Comparison of ENCODE assay signal across 23 mouse cellular contexts in the genomic region with DNA sequence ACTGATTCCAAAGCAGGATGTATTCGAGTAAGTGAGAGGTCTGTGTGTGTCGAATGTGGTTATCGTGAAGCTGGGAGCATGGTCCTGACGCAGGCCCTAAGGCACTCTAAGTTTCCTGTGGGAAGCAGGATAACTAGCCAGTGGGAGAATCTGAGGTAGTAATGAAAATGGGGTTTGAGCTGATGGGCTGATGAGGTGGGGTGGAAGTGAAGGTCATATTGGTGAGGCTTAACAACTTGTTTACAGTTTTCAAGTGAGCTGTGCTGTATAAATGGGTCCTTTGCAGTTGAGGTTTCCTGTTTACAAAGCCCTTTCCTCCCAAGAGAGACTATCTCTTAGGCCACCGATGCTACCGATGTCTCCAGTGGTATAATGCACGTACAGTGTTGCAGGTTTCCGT. TPM values are rescaled to one million over a fixed set of nuclear protein-coding genes. Genes with fewer than 3 reads are reported as not detected.
A peak's percentile ranks its signal among the peaks of the same experiment; 100 is the strongest.
DNase-seq lines count a peak whose midpoint lies in the region; ATAC-seq and TF ChIP-seq lines count a peak whose summit lies in the region.
"Had no signal": no experiment of that assay in that cellular context is flagged by ENCODE, and none has a peak within 500 bp of the region (broad histone marks: within the 10 kb centered on the region; RNA-seq: fewer than 3 reads in every experiment).

No protein-coding gene starts in this region.

- 44% methylated on average over 8 of the region's 8 CpGs for WGBS in lung, adult 2 months

- no peak for TF ChIP-seq CTCF in lung, adult 2 months (IDR thresholded peaks at IDR 0.05; ENCODE audit: insufficient read depth, low read length)

- no peaks in the 10 kb centered on the region; the same call in 1 of the 2 replicates for H3K4me1 ChIP-seq in lung, adult 2 months (ENCODE audit: control insufficient read depth, insufficient read depth, low read length)
- H3K4me1 ChIP-seq: heart, embryonic 15.5 days had no signal

- ATAC-seq in inflammation-experienced regulatory T-cells, adult 6 months = peak; percentile 30
- no peak for ATAC-seq in monocyte, adult 5-6 weeks (replicated peaks; ENCODE audit: insufficient number of reproducible peaks, low FRiP score, low TSS enrichment, poor library complexity, severe bottlenecking)
- ATAC-seq: forebrain, embryonic 14.5 days had no signal

- no peak overlapping the region for H3K4me3 ChIP-seq in lung, adult 2 months (replicated peaks; ENCODE audit: extremely low read depth, low read depth, low read length)
- H3K4me3 ChIP-seq: embryonic facial prominence, embryonic 15.5 days; erythroblast, embryonic 14.5 days; forebrain, embryonic 10.5 days; gastrocnemius, adult 2 months; heart, embryonic 15.5 days; hindbrain, embryonic 10.5 days had no signal

- DNase-seq in lung, postnatal 25 days (ENCODE audit: low spot score) = peak; percentile 14
- DNase-seq in lung, adult 2 months = no peak
- peak; percentile 63 for DNase-seq in CD4-positive helper T cell, adult 2 months (ENCODE audit: low read depth, low spot score)
- DNase-seq in T-cell, adult 2 months (ENCODE audit: low spot score) = peak; percentile 54
- DNase-seq in left cerebral cortex, postnatal 10 days (ENCODE audit: extremely low spot score in 1 of 2, low spot score in 2 of 2) = no peak
- DNase-seq in ovary, postnatal 14 days (ENCODE audit: low spot score) = no peak
- DNase-seq: cerebellum, adult 8-10 months; embryo, embryonic 11 days; gastrocnemius, adult 2 months; gastrocnemius, postnatal 36 days; heart, adult 11 months; heart, postnatal 14 days had no signal

- no peak for TF ChIP-seq POLR2A in lung, adult 2 months (IDR thresholded peaks at IDR 0.05; ENCODE audit: borderline replicate concordance, extremely low read depth, low read depth, low read length)

- intact Hi-C loops in left cerebral cortex, postnatal 10 days (cut with DNase I) = no loop called here

RNA-seq across cellular contexts. Expression of a gene that starts 36.1 kb away (rescaled TPM):
- 0.14 and 0.27 TPM in 2 replicates for polyA plus RNA-seq in lung, adult 2 months (2012; rRNA removed)
- polyA plus RNA-seq in inflammation-experienced regulatory T-cells, adult 6 months (2017; shearing (Covaris generic)) = 1 to 10 TPM in 1 of 3 experiments, under 1 TPM in 2; 0.14 to 1.1 (median 0.78) TPM
- total RNA-seq in left cerebral cortex, postnatal 10 days (2021) = 100 to 1,000 TPM; 164 to 171 TPM
- not detected in 3 replicates for total RNA-seq in monocyte, adult 5-6 weeks (2017)
- total RNA-seq: common myeloid progenitor, adult 5-6 weeks had no signal
- polyA plus RNA-seq: C2C12; erythroblast, embryonic 14.5 days; G1E had no signal

Comparison
In these comparisons a context has a peak if more than half of its experiments do, and no peak if none do; other contexts are left out.
1. DNase-seq: peak in lung, postnatal 25 days (single experiment), CD4-positive helper T cell, adult 2 months (single experiment) and T-cell, adult 2 months (single experiment); none in lung, adult 2 months (single experiment), left cerebral cortex, postnatal 10 days (0 of 2) and ovary, postnatal 14 days (single experiment).
2. RNA of a gene that starts 36.1 kb away (total RNA-seq): 164 to 171 TPM in left cerebral cortex, postnatal 10 days; not detected in monocyte, adult 5-6 weeks; every median in the first group is over 100 times any median in the second.